Mouse (Mus musculus): ENCODE measurements around the gene Dph1.

GRCm38 (mm10) chr11:75214081-75214950 is 23.3 kb upstream of the Dph1 start:
- TF ChIP-seq CTCF (IDR thresholded peaks at IDR 0.05; ENCODE audit: low read depth), result no peak
- no peak for TF ChIP-seq EP300 (IDR thresholded peaks at IDR 0.05; ENCODE audit: low read depth)

Data from heart, postnatal 0 days (tissue).